Mouse (Mus musculus): ENCODE measurements at regions not wholly inside any gene's neighbourhood (a gene's known extent, or its start where the extent isn't known, plus 50 kb on each side); places are given as distances from the start of the nearest gene placed in this dataset.

- DNase-seq (ENCODE audit: extremely low spot score, low spot score): no peak
These were observed 51.2 kb upstream of the Tln2 start for GRCm38 (mm10) chr9:67610696-67611095.

GRCm38 (mm10) chr9:67611676-67612075, 52.2 kb upstream of the Tln2 start:
- no peak for DNase-seq (ENCODE audit: extremely low spot score, low spot score)

GRCm38 (mm10) chr9:67612101-67612500, 52.6 kb upstream of the Tln2 start:
- DNase-seq (ENCODE audit: extremely low spot score, low spot score): no peak

GRCm38 (mm10) chr9:67614068-67614727, 54.7 kb upstream of the Tln2 start:
- no peak for DNase-seq (ENCODE audit: extremely low spot score, low spot score)

- DNase-seq (ENCODE audit: extremely low spot score, low spot score): no peak
These were observed 56.7 kb upstream of the Tln2 start for GRCm38 (mm10) chr9:67616207-67616606.

GRCm38 (mm10) chr9:67617341-67618217, 58.1 kb upstream of the Tln2 start:
- peak; percentile 38 for DNase-seq (ENCODE audit: extremely low spot score, low spot score)

GRCm38 (mm10) chr9:67620945-67621344, 61.4 kb upstream of the Tln2 start:
- DNase-seq (ENCODE audit: extremely low spot score, low spot score): no peak

GRCm38 (mm10) chr9:67627196-67627595, 67.7 kb upstream of the Tln2 start:
- DNase-seq (ENCODE audit: extremely low spot score, low spot score): no peak

- no peak for DNase-seq (ENCODE audit: extremely low spot score, low spot score)
These were observed 70.1 kb upstream of the Tln2 start for GRCm38 (mm10) chr9:67629624-67630023.

GRCm38 (mm10) chr9:67630173-67630572, 70.7 kb upstream of the Tln2 start:
- DNase-seq (ENCODE audit: extremely low spot score, low spot score): no peak

- DNase-seq (ENCODE audit: extremely low spot score, low spot score): no peak
These were observed 72.3 kb upstream of the Tln2 start for GRCm38 (mm10) chr9:67631741-67632243.

- DNase-seq (ENCODE audit: extremely low spot score, low spot score): peak; percentile 69
These were observed 73.1 kb upstream of the Tln2 start for GRCm38 (mm10) chr9:67632521-67633025.

GRCm38 (mm10) chr9:67633026-67633741, 73.7 kb upstream of the Tln2 start:
- peak; percentile 81 for DNase-seq (ENCODE audit: extremely low spot score, low spot score)

GRCm38 (mm10) chr9:67633761-67634441, 74.4 kb upstream of the Tln2 start:
- DNase-seq (ENCODE audit: extremely low spot score, low spot score): peak; percentile 84

GRCm38 (mm10) chr9:67646820-67647219, 87.3 kb upstream of the Tln2 start:
- no peak for DNase-seq (ENCODE audit: extremely low spot score, low spot score)

GRCm38 (mm10) chr9:67664773-67665172, 94.5 kb upstream of the C2cd4b start:
- no peak for DNase-seq (ENCODE audit: extremely low spot score, low spot score)

- no peak for DNase-seq (ENCODE audit: extremely low spot score, low spot score)
These were observed 88.8 kb upstream of the C2cd4b start for GRCm38 (mm10) chr9:67670261-67671020.

GRCm38 (mm10) chr9:67676906-67677305, 82.3 kb upstream of the C2cd4b start:
- DNase-seq (ENCODE audit: extremely low spot score, low spot score): no peak

- peak; percentile 88 for DNase-seq (ENCODE audit: extremely low spot score, low spot score)
These were observed 75.9 kb upstream of the C2cd4b start for GRCm38 (mm10) chr9:67683367-67683766.

- DNase-seq (ENCODE audit: extremely low spot score, low spot score): no peak
These were observed 66.8 kb upstream of the C2cd4b start for GRCm38 (mm10) chr9:67692396-67692795.

All from neural tube, embryonic 10.5 days (tissue).